Mouse (Mus musculus) large intestine, adult 2 months (tissue): ENCODE results near the gene Eif3g. TPM values are rescaled to one million over a fixed set of nuclear protein-coding genes. Genes with fewer than 3 reads are reported as not detected.
A peak's percentile ranks its signal among the peaks of the same experiment; 100 is the strongest.

Experiments used
- DNase-seq: peaks from one replicate; pipeline ENCODE4 v3.0.0-alpha.2; 2012; ENCODE audit warnings: low read depth, low spot score
- WGBS: fragments of 180-500 bp; shearing (Covaris S2); methylation state at CpG from one replicate; pipeline ENCODE4 v1.1.7; 2018; 5-methylcytosine and 5-hydroxymethylcytosine counted together
- polyA plus RNA-seq: library from polyadenylated mRNA; depleted of rRNA; stranded (reverse); fragments of >200 nt; gene quantifications from 2 replicates; pipeline ENCODE4 v1.2.3, GENCODE M21; 2012; rRNA removed

Gene Eif3g
- polyA plus RNA-seq, 1 experiment: 117 TPM

GRCm38 (mm10) chr9:20866879-20867278 is 31.5 kb downstream of the Eif3g start:
- 47% methylated on average over 3 of the region's 3 CpGs for WGBS
- DNase-seq: no peak

- WGBS: 54% methylated on average over 4 of the region's 4 CpGs
- no peak for DNase-seq
Measured at GRCm38 (mm10) chr9:20862225-20862624, 36.2 kb downstream of the Eif3g start.

- DNase-seq: no peak
- WGBS: 10% methylated on average over 4 of the region's 4 CpGs
Measured at GRCm38 (mm10) chr9:20861821-20862220, 36.6 kb downstream of the Eif3g start.

- 45% methylated on average over 6 of the region's 6 CpGs for WGBS
- no peak for DNase-seq
Measured at GRCm38 (mm10) chr9:20859926-20860325, 38.5 kb downstream of the Eif3g start.

GRCm38 (mm10) chr9:20857131-20857530 is 41.3 kb downstream of the Eif3g start:
- 6% methylated on average over 6 of the region's 6 CpGs for WGBS
- peak; percentile 27 for DNase-seq

- DNase-seq: no peak
- 86% methylated on average over 2 of the region's 2 CpGs for WGBS
Measured at GRCm38 (mm10) chr9:20850179-20850578, 48.2 kb downstream of the Eif3g start.

Other genes with a start within 250 kb of the Eif3g start
- 13.5 and 13.8 TPM in 2 replicates for gene Pin1, start 246.5 kb downstream of the Eif3g start, polyA plus RNA-seq
- 1.2 and 1.4 TPM in 2 replicates for gene Olfm2, start 152.3 kb downstream of the Eif3g start, polyA plus RNA-seq
- gene Col5a3, start 83.6 kb downstream of the Eif3g start, polyA plus RNA-seq: 3.9 and 4.5 TPM in 2 replicates
- not detected in 2 replicates for gene Rdh8, start 80.1 kb downstream of the Eif3g start, polyA plus RNA-seq
- 17.5 and 28.1 TPM in 2 replicates for gene A230050P20Rik, start 30.0 kb downstream of the Eif3g start, polyA plus RNA-seq
- gene Angptl6, start 18.9 kb downstream of the Eif3g start, polyA plus RNA-seq: 3.7 and 4.0 TPM in 2 replicates
- 49.0 and 60.7 TPM in 2 replicates for gene Ppan, start 10.4 kb downstream of the Eif3g start, polyA plus RNA-seq
- gene Dnmt1, start 61.3 kb upstream of the Eif3g start, polyA plus RNA-seq: 26.1 and 31.4 TPM in 2 replicates
- 3.6 and 3.8 TPM in 2 replicates for gene S1pr2, start 78.2 kb upstream of the Eif3g start, polyA plus RNA-seq
- gene Mrpl4, start 104.1 kb upstream of the Eif3g start, polyA plus RNA-seq: 97.6 and 106 TPM in 2 replicates
- 13.1 and 15.2 TPM in 2 replicates for gene Icam1, start 117.4 kb upstream of the Eif3g start, polyA plus RNA-seq
- gene Icam4, start 130.8 kb upstream of the Eif3g start, polyA plus RNA-seq: 0.19 and 0.38 TPM in 2 replicates
- 0.14 and 0.16 TPM in 2 replicates for gene Icam5, start 133.4 kb upstream of the Eif3g start, polyA plus RNA-seq
- 0.21 and 1.7 TPM in 2 replicates for gene Zglp1, start 168.5 kb upstream of the Eif3g start, polyA plus RNA-seq
- 0.38 and 0.60 TPM in 2 replicates for gene Gm49373, start 174.5 kb upstream of the Eif3g start, polyA plus RNA-seq
- 36.7 and 37.6 TPM in 2 replicates for gene Fdx1l, start 175.0 kb upstream of the Eif3g start, polyA plus RNA-seq
- 3.1 and 3.6 TPM in 2 replicates for gene Gm38431, start 193.4 kb upstream of the Eif3g start, polyA plus RNA-seq
- gene Raver1, start 193.4 kb upstream of the Eif3g start, polyA plus RNA-seq: 62.4 and 99.9 TPM in 2 replicates
- 22.6 and 32.3 TPM in 2 replicates for gene Tyk2, start 232.6 kb upstream of the Eif3g start, polyA plus RNA-seq